Mouse (Mus musculus) embryonic facial prominence, embryonic 11.5 days (tissue): ENCODE measurements at regions not wholly inside any gene's neighbourhood (a gene's known extent, or its start where the extent isn't known, plus 50 kb on each side); places are given as distances from the start of the nearest gene placed in this dataset.

Experiments
- ATAC-seq: fragments of 200-750 bp; cut with Nextera tagmentation; replicated peaks from 2 replicates; pipeline ENCODE4 v1.8.0; 2017; ENCODE audit warnings: low read depth; ENCODE audit not compliant: insufficient number of reproducible peaks, low FRiP score, low TSS enrichment
- DNase-seq: peaks from one replicate; pipeline ENCODE4 v3.0.0-alpha.2; 2015; ENCODE audit warnings: low spot score
- H3K27ac ChIP-seq: fragments of 300-500 bp; sonication (generic); replicated peaks from 2 replicates; pipeline ENCODE4 v1.5.1; 2014; ENCODE audit warnings: mild to moderate bottlenecking, low read depth, low read length, control low read depth
- H3K27me3 ChIP-seq: fragments of 300-500 bp; sonication (generic); 2 replicates; pipeline ENCODE4 v1.6.1; 2014; ENCODE audit warnings: mild to moderate bottlenecking, low read length, moderate library complexity, mixed read lengths; ENCODE audit not compliant: control insufficient read depth, insufficient read depth
- H3K36me3 ChIP-seq: fragments of 300-500 bp; sonication (generic); replicated peaks from 2 replicates; pipeline ENCODE4 v1.6.1; 2014; ENCODE audit warnings: low read depth, mild to moderate bottlenecking, low read length, moderate library complexity, mixed read lengths; ENCODE audit not compliant: control insufficient read depth, insufficient read depth
- H3K4me1 ChIP-seq: fragments of 300-500 bp; sonication (generic); 2 replicates; pipeline ENCODE4 v1.6.1; 2014; ENCODE audit warnings: low read length, mixed read lengths; ENCODE audit not compliant: control insufficient read depth, insufficient read depth
- H3K4me2 ChIP-seq: fragments of 300-500 bp; sonication (generic); 2 replicates; pipeline ENCODE4 v1.6.1; 2014; ENCODE audit warnings: low read depth, mild to moderate bottlenecking, control low read depth, low read length, moderate library complexity
- H3K4me3 ChIP-seq: fragments of 300-500 bp; sonication (generic); 2 replicates; pipeline ENCODE4 v1.5.1; 2014; ENCODE audit warnings: low read depth, low read length, control low read depth
- H3K9ac ChIP-seq: fragments of 300-500 bp; sonication (generic); replicated peaks from 2 replicates; pipeline ENCODE4 v1.6.1; 2014; ENCODE audit warnings: mild to moderate bottlenecking, control low read depth, low read length
- H3K9me3 ChIP-seq: fragments of 300-500 bp; sonication (generic); replicated peaks from 2 replicates; pipeline ENCODE4 v1.6.1; 2016; ENCODE audit warnings: mild to moderate bottlenecking, low read length, inconsistent platforms, mixed read lengths; ENCODE audit not compliant: control insufficient read depth
- WGBS: fragments of 180-500 bp; shearing (Covaris S2); extraction: QIAGEN DNeasy Blood & Tissue Kit; methylation state at CpG from one replicate; pipeline ENCODE4 v1.1.7; 2014; 5-methylcytosine and 5-hydroxymethylcytosine counted together

DNA sequence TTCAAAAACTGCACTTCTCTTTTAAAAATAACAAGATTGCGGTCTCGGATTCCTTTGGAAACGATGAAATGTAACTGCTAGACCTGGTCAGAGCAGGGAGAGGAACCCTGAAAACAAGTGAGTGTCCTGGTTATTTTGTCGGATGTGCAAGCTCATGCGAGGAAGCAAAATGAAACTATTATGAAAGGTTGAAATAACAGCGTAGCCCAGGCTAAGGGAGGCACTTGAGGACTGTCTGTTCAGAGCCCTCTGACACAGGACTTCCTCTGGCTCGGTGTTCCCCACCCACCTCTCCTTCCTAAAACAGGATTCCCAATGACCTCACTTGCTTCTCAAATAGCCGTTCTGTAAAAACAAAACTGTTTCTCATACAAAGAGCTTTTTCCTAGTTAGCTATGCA, 51.3 kb upstream of the S1pr1 start:
- Histone ChIP-seq H3K4me2 (no peak overlapping the region), H3K4me1 (no peaks in the 10 kb centered on the region), H3K9ac (no peak overlapping the region), H3K36me3 (no peaks in the 10 kb centered on the region), H3K27me3 (no peaks in the 10 kb centered on the region), H3K9me3 (no peaks in the 10 kb centered on the region), H3K4me3 (no peak overlapping the region), H3K27ac (no peak overlapping the region)
- ATAC-seq (no peak), DNase-seq (no peak)
- 67% methylated on average over 8 of the region's 8 CpGs for WGBS

DNA sequence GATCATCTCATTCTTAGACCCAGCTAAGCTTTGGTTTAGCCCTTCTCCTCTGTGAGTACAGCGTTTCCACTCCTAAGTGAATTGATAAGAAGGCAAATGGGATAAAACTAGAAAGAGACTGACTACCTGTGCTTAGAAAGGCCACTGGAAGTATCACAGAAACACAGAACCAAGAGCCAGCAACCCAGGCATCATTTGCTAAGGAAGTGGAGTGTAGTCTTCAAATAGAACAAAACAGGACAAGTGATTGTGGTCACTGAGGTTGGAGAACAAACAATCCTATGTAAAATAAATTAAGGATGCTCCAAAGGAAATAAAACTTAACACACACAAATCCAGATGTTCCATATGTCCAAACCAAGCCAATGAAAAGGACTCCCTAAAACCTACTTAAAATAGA, 53.4 kb upstream of the S1pr1 start:
- Histone ChIP-seq H3K4me1 (no peaks in the 10 kb centered on the region), H3K27ac (no peak overlapping the region), H3K9me3 (no peaks in the 10 kb centered on the region), H3K4me2 (no peak overlapping the region), H3K4me3 (no peak overlapping the region), H3K36me3 (no peaks in the 10 kb centered on the region), H3K27me3 (no peaks in the 10 kb centered on the region), H3K9ac (no peak overlapping the region)
- ATAC-seq (no peak), DNase-seq (no peak)
- WGBS: 95% methylated on average over 1 of the region's 1 CpGs

DNA sequence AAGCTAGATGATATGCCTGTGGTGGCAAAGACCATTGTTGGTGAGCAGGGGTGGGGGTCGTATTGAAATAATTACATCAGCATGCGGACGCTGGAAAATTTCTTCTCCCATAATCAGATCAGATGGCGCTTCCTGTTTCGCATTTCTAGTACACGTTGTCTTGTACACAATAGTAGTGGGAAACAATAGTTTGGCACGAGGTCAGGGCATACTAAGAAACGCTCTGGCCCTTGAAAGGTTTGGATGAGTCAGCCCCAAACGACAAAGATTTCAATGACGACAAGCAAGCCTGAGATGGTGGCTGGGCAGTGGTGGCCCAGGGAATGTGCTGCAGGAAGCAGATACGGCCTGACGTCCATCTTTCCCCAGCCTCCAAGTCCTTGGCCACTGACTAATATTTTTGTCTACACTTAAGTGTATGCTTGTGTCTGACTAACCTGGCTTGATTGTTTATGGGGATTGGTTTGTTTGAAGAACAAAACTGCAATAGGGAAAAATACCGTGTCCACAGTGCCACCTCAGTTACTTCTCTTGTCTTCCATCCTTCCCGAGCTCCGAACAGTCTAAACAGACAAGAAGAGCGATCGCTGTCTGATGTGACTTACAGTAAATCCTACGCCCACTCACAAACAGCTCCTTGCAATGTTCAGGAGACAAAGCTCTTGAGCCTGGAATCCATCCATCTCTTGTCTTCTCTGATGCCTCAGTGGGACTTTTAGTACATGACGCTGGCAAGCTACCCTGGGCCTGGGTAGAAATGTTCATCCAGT, 54.1 kb upstream of the S1pr1 start:
- DNase-seq (peak; percentile 25), ATAC-seq (no peak)
- Histone ChIP-seq H3K9ac (no peak overlapping the region), H3K36me3 (no peaks in the 10 kb centered on the region), H3K4me1 (no peaks in the 10 kb centered on the region), H3K27me3 (no peaks in the 10 kb centered on the region), H3K4me2 (no peak overlapping the region), H3K4me3 (no peak overlapping the region), H3K27ac (no peak overlapping the region), H3K9me3 (no peaks in the 10 kb centered on the region)
- WGBS: 76% methylated on average over 19 of the region's 19 CpGs

DNA sequence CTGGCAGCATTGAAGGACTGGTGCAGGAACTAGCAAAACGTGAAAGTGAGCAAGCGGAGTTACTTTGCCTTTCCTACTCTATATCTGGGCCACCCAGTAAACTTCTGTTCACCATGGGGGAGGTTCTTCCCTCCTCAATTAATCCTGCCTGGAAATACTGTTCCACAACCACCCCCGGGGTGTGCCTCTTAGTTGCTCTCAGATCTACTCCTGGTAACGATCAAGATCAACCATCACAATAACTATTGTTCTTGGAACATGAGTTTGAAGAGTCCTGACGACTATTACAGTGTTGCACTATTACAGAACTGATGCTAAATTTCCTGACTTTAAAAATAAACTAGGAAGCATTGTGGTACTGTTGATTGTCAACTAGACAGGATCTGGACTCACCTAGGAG, 57.8 kb upstream of the S1pr1 start:
- H3K4me2 ChIP-seq: no peak overlapping the region
- H3K36me3 ChIP-seq: no peaks in the 10 kb centered on the region
- no peak for DNase-seq
- no peak overlapping the region for H3K27ac ChIP-seq
- no peaks in the 10 kb centered on the region for H3K9me3 ChIP-seq
- H3K27me3 ChIP-seq: no peaks in the 10 kb centered on the region
- H3K4me3 ChIP-seq: no peak overlapping the region
- ATAC-seq: no peak
- WGBS: 85% methylated on average over 5 of the region's 5 CpGs
- no peak overlapping the region for H3K9ac ChIP-seq
- H3K4me1 ChIP-seq: no peaks in the 10 kb centered on the region

DNA sequence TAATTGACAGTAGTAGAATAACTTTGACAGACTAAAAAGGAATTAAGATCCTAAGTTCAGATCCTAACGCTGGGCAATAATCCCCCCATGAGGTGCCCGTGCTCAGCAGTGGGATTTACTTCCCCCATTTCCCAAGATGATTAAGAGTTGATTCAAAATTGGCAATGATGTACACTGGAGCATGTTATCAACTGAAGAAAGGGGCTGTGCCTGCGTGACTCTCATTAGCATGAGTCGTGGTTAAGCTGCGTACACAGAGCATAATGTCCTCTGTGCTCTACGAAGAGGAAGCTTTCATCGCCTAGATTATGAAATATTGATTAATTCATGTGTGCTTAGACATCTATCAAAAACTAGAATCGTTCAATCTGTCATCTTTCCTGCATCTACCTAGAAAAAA, 59.4 kb upstream of the S1pr1 start:
- Histone ChIP-seq H3K27me3 (no peaks in the 10 kb centered on the region), H3K9me3 (no peaks in the 10 kb centered on the region), H3K4me1 (no peaks in the 10 kb centered on the region), H3K4me2 (no peak overlapping the region), H3K36me3 (no peaks in the 10 kb centered on the region), H3K27ac (no peak overlapping the region), H3K4me3 (no peak overlapping the region), H3K9ac (no peak overlapping the region)
- ATAC-seq (no peak), DNase-seq (no peak)
- WGBS: 82% methylated on average over 8 of the region's 8 CpGs

DNA sequence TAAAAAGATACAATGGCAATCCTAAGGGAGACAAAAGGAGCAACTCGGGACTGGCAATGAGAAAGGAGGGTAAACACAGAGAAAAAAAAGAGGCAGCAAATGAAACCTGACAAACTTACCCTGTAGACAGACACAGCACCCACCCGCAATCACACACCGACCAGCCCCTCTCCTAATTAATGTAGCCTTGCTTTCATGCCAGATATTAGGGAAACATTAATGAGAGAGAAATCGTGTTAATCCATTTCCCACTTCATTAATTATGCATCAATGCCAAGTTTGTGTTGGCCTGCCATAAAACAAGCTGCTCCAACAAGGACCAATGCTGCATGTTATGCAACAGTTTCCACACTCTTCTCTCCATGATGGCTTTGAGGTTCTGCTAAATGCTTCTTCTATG, 59.9 kb upstream of the S1pr1 start:
- Histone ChIP-seq H3K9ac (no peak overlapping the region), H3K4me3 (no peak overlapping the region), H3K9me3 (no peaks in the 10 kb centered on the region), H3K4me1 (no peaks in the 10 kb centered on the region), H3K4me2 (no peak overlapping the region), H3K27me3 (no peaks in the 10 kb centered on the region), H3K27ac (no peak overlapping the region), H3K36me3 (no peaks in the 10 kb centered on the region)
- ATAC-seq: no peak
- WGBS: 79% methylated on average over 4 of the region's 4 CpGs
- no peak for DNase-seq

DNA sequence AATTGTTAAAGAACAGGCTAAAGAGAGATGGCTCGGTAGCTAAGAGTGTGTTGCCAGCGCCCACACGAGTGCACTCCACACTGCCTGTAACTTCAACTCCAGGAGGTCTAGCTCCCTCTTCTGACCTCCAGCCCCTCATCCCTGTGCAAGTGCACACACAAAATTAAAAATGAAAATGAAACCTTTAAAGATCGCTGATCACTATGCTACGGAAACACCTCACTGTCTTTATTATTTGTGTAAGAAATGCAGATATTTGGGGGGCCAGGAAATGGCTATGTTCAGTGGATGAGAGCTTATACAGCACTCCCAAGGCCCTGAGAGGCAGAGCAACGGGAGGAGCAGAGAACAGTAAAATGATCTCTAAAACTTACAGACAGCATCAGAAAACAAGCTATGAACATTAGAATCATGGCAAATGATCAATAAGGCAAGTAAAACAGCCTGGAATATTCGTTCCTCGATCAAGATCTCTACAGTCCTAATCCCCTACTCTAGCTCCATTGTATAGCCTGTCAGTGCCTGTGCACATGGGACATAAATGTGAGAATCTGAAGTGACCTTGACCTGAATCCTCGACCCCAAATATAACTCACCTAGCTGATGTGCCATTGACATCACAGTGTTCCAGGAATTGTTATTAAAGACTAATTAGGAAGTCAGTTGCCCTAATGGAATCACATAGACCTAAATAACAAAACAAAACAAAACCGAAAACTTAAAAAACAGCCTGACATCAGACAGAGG, 64.4 kb upstream of the S1pr1 start:
- no peak overlapping the region for H3K27ac ChIP-seq
- ATAC-seq: no peak
- no peak for DNase-seq
- H3K4me1 ChIP-seq: no peaks in the 10 kb centered on the region
- H3K36me3 ChIP-seq: no peaks in the 10 kb centered on the region
- H3K4me2 ChIP-seq: no peak overlapping the region
- no peak overlapping the region for H3K4me3 ChIP-seq
- no peaks in the 10 kb centered on the region for H3K9me3 ChIP-seq
- no peak overlapping the region for H3K9ac ChIP-seq
- 88% methylated on average over 10 of the region's 10 CpGs for WGBS
- no peaks in the 10 kb centered on the region for H3K27me3 ChIP-seq

DNA sequence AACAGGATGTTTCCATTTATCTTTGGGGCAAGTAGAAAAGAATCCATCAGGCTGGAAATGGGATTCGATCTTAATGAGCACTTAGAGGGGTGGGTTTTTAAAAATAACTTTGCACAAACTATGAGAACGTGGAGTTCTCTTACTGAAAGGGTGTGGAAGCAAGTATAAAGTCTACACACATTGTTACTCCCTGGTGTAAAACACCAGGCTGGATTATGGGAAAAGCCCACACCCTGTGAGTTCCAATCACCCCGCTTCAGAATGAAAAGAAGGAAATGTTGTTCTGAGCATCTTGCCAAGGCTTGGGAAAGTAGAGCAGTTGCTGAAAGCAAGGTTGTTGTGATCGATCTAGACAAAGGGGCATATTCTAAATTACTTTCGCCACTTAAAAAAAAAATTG, 65.0 kb upstream of the S1pr1 start:
- H3K9me3 ChIP-seq: no peaks in the 10 kb centered on the region

More for the DNA sequence above, 65.0 kb upstream of the S1pr1 start:
- H3K27me3 ChIP-seq: no peaks in the 10 kb centered on the region
- no peak overlapping the region for H3K4me2 ChIP-seq
- no peak overlapping the region for H3K4me3 ChIP-seq
- H3K4me1 ChIP-seq: no peaks in the 10 kb centered on the region
- ATAC-seq: no peak
- no peak overlapping the region for H3K27ac ChIP-seq
- H3K9ac ChIP-seq: no peak overlapping the region
- DNase-seq: no peak
- 87% methylated on average over 5 of the region's 5 CpGs for WGBS
- no peaks in the 10 kb centered on the region for H3K36me3 ChIP-seq
